Mouse (Mus musculus): ENCODE results near the gene Foxn4.

DNA sequence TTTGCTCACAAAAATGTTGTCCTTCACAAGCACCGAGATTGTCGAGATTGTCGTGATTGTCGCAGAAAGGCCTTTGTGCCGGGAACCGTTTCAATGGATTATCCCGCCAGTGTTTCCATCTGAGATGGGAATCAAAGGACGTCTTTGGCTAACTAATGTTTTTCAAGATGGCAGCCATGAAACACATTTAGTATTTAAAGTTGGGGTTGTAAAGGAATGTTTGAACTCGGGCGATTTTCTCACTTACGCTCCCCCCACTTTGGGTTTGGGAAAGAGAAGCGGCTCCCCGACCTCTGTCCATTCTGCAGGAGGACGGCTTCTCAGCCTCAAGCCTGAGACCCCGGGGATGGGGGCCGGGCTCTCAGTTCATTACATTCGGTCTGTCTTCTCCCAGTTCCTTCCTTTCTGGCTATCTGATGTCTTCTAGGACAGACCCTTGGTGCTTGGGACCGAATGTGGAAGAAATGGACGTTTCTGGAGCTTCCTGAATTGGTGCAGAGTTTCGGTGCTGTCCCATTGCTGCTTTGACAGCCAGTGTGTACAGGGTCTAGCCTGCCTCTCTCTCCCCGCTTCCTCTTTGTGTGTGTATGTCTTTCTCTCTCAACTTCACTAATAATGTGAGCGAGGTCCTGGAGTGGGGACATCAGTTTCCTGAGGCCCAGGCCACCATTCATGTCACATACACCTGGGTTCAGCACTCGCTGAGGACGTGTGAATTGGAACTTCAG lies 26.4 kb upstream of the Foxn4 start:
- TF ChIP-seq CTCF (IDR thresholded peaks at IDR 0.05; ENCODE audit: borderline replicate concordance, insufficient read depth, low read length) = no peak
- no peak for TF ChIP-seq POLR2A (IDR thresholded peaks at IDR 0.05; ENCODE audit: low read depth, low read length)
